Mouse (Mus musculus) C2C12 (cell line): ENCODE results near the gene Dennd4b.

Experiments
- CTCF ChIP-seq: IDR thresholded peaks from one replicate; pipeline ENCODE4 v1.5.1; 2011; ENCODE audit not compliant: control insufficient read depth, insufficient read depth, insufficient read length
- MAX ChIP-seq: IDR thresholded peaks from one replicate; pipeline ENCODE4 v1.6.1; 2011; ENCODE audit warnings: mild to moderate bottlenecking, control low read depth
- MYOG ChIP-seq: IDR thresholded peaks from one replicate; pipeline ENCODE4 v1.6.1; 2011; ENCODE audit not compliant: control insufficient read depth, insufficient read length; ENCODE audit errors: extremely low read depth
- USF1 ChIP-seq: IDR thresholded peaks from one replicate; pipeline ENCODE4 v1.6.1; 2011; ENCODE audit warnings: low read depth, mild to moderate bottlenecking, control low read depth, moderate library complexity

- TF ChIP-seq CTCF (no peak), MAX (no peak), USF1 (no peak), MYOG (no peak)
Observed at GRCm38 (mm10) chr3:90220531-90220951, 44.4 kb upstream of the Dennd4b start.
